Mouse (Mus musculus) embryonic fibroblast, embryonic 13.5 days (primary cell): ENCODE results near the gene Podxl2.

Source experiments
- CTCF ChIP-seq: IDR thresholded peaks from 2 replicates; pipeline ENCODE4 v1.5.1; 2011; ENCODE audit warnings: mild to moderate bottlenecking, control low read depth, low read length, moderate library complexity, borderline replicate concordance; ENCODE audit not compliant: insufficient read depth
- POLR2A ChIP-seq: IDR thresholded peaks from 2 replicates; pipeline ENCODE4 v1.6.1; 2011; ENCODE audit warnings: low read depth, mild to moderate bottlenecking, control low read depth, low read length, moderate library complexity

GRCm38 (mm10) chr6:88854509-88854908, 20.3 kb downstream of the Podxl2 start:
- TF ChIP-seq CTCF (no peak), POLR2A (no peak)
